Mouse (Mus musculus) adrenal gland, postnatal 36 days (tissue): ENCODE data around the gene Zfp341. TPM values are rescaled to one million over a fixed set of nuclear protein-coding genes. Genes with fewer than 3 reads are reported as not detected.

ENCODE experiments used
- DNase-seq, 2 experiments: peaks; one replicate each; pipeline ENCODE4 v3.0.0; 2021; ENCODE audit warnings: mixed read lengths in 1 of 2
- total RNA-seq, 2 experiments: library from RNA; stranded (reverse); gene quantifications; 2 replicates each; pipeline ENCODE4 v1.2.3; 2021

Gene Zfp341
- total RNA-seq, 2 experiments from 2014 or later = 2.6 to 3.0 TPM

GRCm38 (mm10) chr2:154676653-154677609 lies 63.8 kb downstream of the Zfp341 start:
- DNase-seq = peak in 1 of 2 experiments; percentile 52

- DNase-seq = peak in 1 of 2 experiments; percentile 39
These were observed 64.6 kb downstream of the Zfp341 start for GRCm38 (mm10) chr2:154677651-154678139.

- peak in 1 of 2 experiments; percentile 46 for DNase-seq
These were observed 65.9 kb downstream of the Zfp341 start for GRCm38 (mm10) chr2:154678995-154679394.

- no peak for DNase-seq
These were observed 67.2 kb downstream of the Zfp341 start for GRCm38 (mm10) chr2:154680337-154680736.

- DNase-seq = no peak
These were observed 67.8 kb downstream of the Zfp341 start for GRCm38 (mm10) chr2:154680941-154681340.

- DNase-seq = no peak
These were observed 69.6 kb downstream of the Zfp341 start for GRCm38 (mm10) chr2:154682712-154683111.

- DNase-seq = no peak
These were observed 71.9 kb downstream of the Zfp341 start for GRCm38 (mm10) chr2:154684901-154685470.

GRCm38 (mm10) chr2:154685772-154686171 lies 72.7 kb downstream of the Zfp341 start:
- DNase-seq = no peak

GRCm38 (mm10) chr2:154686819-154687218 lies 73.7 kb downstream of the Zfp341 start:
- DNase-seq = no peak

- DNase-seq = no peak
These were observed 76.3 kb downstream of the Zfp341 start for GRCm38 (mm10) chr2:154689391-154689790.

- no peak for DNase-seq
These were observed 77.9 kb downstream of the Zfp341 start for GRCm38 (mm10) chr2:154690959-154691358.

GRCm38 (mm10) chr2:154693186-154693940 lies 80.3 kb downstream of the Zfp341 start:
- no peak for DNase-seq

- DNase-seq = no peak
These were observed 80.8 kb downstream of the Zfp341 start for GRCm38 (mm10) chr2:154693941-154694256.

GRCm38 (mm10) chr2:154695690-154696089 lies 82.6 kb downstream of the Zfp341 start:
- no peak for DNase-seq

Other genes with a start within 250 kb of the Zfp341 start
- gene Cdk5rap1, start 240.3 kb upstream of the Zfp341 start, total RNA-seq = 10 to 100 TPM; 11.0 to 13.9 TPM
- gene Snta1, start 205.2 kb upstream of the Zfp341 start, total RNA-seq = 10 to 100 TPM; 22.1 to 26.5 TPM
- gene Cbfa2t2, start 176.8 kb upstream of the Zfp341 start, total RNA-seq = 10 to 100 TPM; 30.7 to 40.9 TPM
- gene 1700003F12Rik, start 66.2 kb upstream of the Zfp341 start, total RNA-seq = under 1 TPM in 1 of 2 experiments, not detected in 1; 0.43 TPM
- gene Actl10, start 61.5 kb upstream of the Zfp341 start, total RNA-seq = not detected
- 1 to 10 TPM; 1.1 to 1.5 TPM for gene Necab3, start 54.4 kb upstream of the Zfp341 start, total RNA-seq
- gene E2f1, start 43.4 kb upstream of the Zfp341 start, total RNA-seq = 1 to 10 TPM; 8.7 to 9.6 TPM
- 10 to 100 TPM; 30.9 to 35.7 TPM for gene Pxmp4, start 9.6 kb upstream of the Zfp341 start, total RNA-seq
- gene 4930519P11Rik, start 140 bp downstream of the Zfp341 start, total RNA-seq = under 1 TPM in 1 of 2 experiments, not detected in 1; 0.63 TPM
- gene Chmp4b, start 38.4 kb downstream of the Zfp341 start, total RNA-seq = 100 to 1,000 TPM; 220 to 259 TPM
- gene Gm14214, start 156.7 kb downstream of the Zfp341 start, total RNA-seq = not detected
- gene Raly, start 177.8 kb downstream of the Zfp341 start, total RNA-seq = 100 to 1,000 TPM; 187 to 234 TPM
- gene a, start 178.1 kb downstream of the Zfp341 start, total RNA-seq = not detected